Mouse (Mus musculus): Measurements from ENCODE around the gene Aif1. TPM values are rescaled to one million over a fixed set of nuclear protein-coding genes. Genes with fewer than 3 reads are reported as not detected.

Aif1 gene
- total and polyA plus RNA-seq, 3 experiments, result 7.0 to 14.7 (median 14.1) TPM

DNA sequence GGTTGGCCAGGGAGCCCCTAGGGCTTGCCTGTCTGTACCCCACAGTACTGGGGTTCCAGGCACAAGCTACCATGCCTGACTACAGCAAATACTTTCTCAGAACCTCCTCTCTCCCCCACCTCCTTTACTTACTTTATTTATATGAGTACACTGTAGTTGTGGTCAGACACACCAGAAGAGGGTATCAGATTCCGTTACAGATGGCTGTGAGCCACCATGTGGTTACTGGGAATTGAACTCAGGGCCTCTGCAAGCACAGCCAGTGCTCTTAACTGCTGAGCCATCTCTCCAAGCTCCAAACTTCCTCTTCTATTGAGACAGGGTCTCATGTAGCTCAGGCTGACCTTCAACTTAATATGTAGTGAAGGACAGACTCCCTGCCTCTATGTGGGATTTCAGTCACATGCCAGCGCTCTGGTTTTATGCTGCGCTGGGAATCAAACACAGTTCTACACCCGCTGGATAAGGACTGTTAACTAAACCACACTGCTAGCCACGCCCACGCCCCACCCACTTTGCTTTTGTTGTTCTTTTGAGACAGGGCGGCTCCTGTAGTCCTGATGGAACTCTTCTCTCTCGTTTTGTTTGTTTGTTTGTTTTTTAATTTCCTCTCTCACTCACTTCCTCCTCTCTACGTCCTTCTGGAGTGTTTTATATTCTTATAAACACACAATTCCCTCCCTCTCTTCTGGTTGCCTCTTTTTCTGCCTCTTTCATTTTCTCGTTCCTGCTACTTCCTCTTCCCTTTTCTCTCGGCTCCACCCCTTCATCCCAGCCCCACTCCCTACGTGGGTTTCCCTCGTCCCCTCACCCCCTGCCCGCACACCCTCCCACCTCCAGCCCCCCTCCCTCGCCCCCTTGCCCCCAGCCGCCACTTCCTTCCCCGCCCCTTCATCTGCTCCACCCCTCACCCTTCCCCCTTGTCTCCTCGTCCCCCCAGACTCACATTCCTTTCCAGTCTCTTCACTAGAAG, 10.1 kb upstream of the Aif1 start (continued):
- TF ChIP-seq IRF4 (IDR thresholded peaks at IDR 0.05; ENCODE audit: low read depth, low read length), result no peak; the same call in 1 of the 2 replicates
- TF ChIP-seq RAD21 (IDR thresholded peaks at IDR 0.05; ENCODE audit: low read depth, low read length), result no peak
- no peak for TF ChIP-seq SMC3 (IDR thresholded peaks at IDR 0.05; ENCODE audit: low read depth, low read length)
- TF ChIP-seq JUND (conservative IDR thresholded peaks at IDR 0.05; ENCODE audit: low read depth, low read length), result no peak
- TF ChIP-seq MAZ (IDR thresholded peaks at IDR 0.05; ENCODE audit: low read depth, low read length), result no peak
- TF ChIP-seq GABPA (IDR thresholded peaks at IDR 0.05; ENCODE audit: insufficient replicate concordance, low read depth, low read length), result no peak

GRCm38 (mm10) chr17:35180093-35180492, 4.2 kb upstream of the Aif1 start:
- Histone ChIP-seq H3K4me1 (ENCODE audit: control insufficient read depth in 1 of 2, insufficient read depth in 2 of 2) (peaks cover 11 to 43% of the 10 kb centered on the region in 2 experiments), H3K27ac (ENCODE audit: insufficient read depth, low read depth) (no peak overlapping the region), H3K9me3 (replicated peaks; ENCODE audit: low read length) (no peaks in the 10 kb centered on the region), H3K79me2 (replicated peaks; ENCODE audit: control insufficient read depth, extremely low read depth, insufficient read depth, poor library complexity, severe bottlenecking) (no peaks in the 10 kb centered on the region), H3K27me3 (replicated peaks) (no peaks in the 10 kb centered on the region), H3K4me3 (replicated peaks in 1 of 3; ENCODE audit: low read depth in 2 of 3, low read length in 2 of 3, poor library complexity in 1 of 3) (no peak overlapping the region), H3K36me3 (replicated peaks in 1 of 2; ENCODE audit: control insufficient read depth in 1 of 2, insufficient read depth in 1 of 2, low read length in 1 of 2) (peaks cover 0 to 11% of the 10 kb centered on the region in 2 experiments), H3K4me2 (ENCODE audit: insufficient read depth, low read depth, poor library complexity, severe bottlenecking) (no peak overlapping the region), H3K9ac (ENCODE audit: insufficient read depth, low read depth) (no peak overlapping the region)
- TF ChIP-seq IRF4 (IDR thresholded peaks at IDR 0.05; ENCODE audit: low read depth, low read length), result no peak
- TF ChIP-seq SMC3 (IDR thresholded peaks at IDR 0.05; ENCODE audit: low read depth, low read length), result no peak
- no peak for TF ChIP-seq PAX5 (IDR thresholded peaks at IDR 0.05; ENCODE audit: low read length)
- no peak for TF ChIP-seq TBP (conservative IDR thresholded peaks at IDR 0.05; ENCODE audit: low read depth, low read length)
- TF ChIP-seq JUND (conservative IDR thresholded peaks at IDR 0.05; ENCODE audit: low read depth, low read length), result no peak
- TF ChIP-seq ELF1 (IDR thresholded peaks at IDR 0.05; ENCODE audit: low read depth, low read length), result no peak
- no peak for TF ChIP-seq NRF1 (IDR thresholded peaks at IDR 0.05; ENCODE audit: low read depth, low read length)
- no peak for TF ChIP-seq GABPA (IDR thresholded peaks at IDR 0.05; ENCODE audit: insufficient replicate concordance, low read depth, low read length)
- TF ChIP-seq USF2 (conservative IDR thresholded peaks at IDR 0.05; ENCODE audit: low read depth, low read length), result no peak
- TF ChIP-seq ZNF384 (IDR thresholded peaks at IDR 0.05; ENCODE audit: low read depth, low read length), result no peak
- TF ChIP-seq CTCF (conservative IDR thresholded peaks at IDR 0.05 in 1 of 2, IDR thresholded peaks at IDR 0.05 in 1 of 2; ENCODE audit: low read depth in 2 of 2, low read length in 2 of 2), result no peak
- TF ChIP-seq POLR2AphosphoS2 (IDR thresholded peaks at IDR 0.05; ENCODE audit: low read depth, low read length), result no peak
- TF ChIP-seq MXI1 (IDR thresholded peaks at IDR 0.05; ENCODE audit: low read depth, low read length), result no peak
- TF ChIP-seq JUN (IDR thresholded peaks at IDR 0.05; ENCODE audit: insufficient read depth, low read depth, low read length), result no peak
- TF ChIP-seq E2F4 (IDR thresholded peaks at IDR 0.05; ENCODE audit: insufficient replicate concordance, low read depth, low read length), result no peak
- TF ChIP-seq KAT2A (IDR thresholded peaks at IDR 0.05; ENCODE audit: insufficient replicate concordance, low read length), result no peak
- TF ChIP-seq TCF12 (IDR thresholded peaks at IDR 0.05; ENCODE audit: low read depth, low read length), result no peak
- TF ChIP-seq HCFC1 (IDR thresholded peaks at IDR 0.05; ENCODE audit: low read depth, low read length), result no peak
- no peak for TF ChIP-seq RAD21 (IDR thresholded peaks at IDR 0.05; ENCODE audit: low read depth, low read length)
- in situ Hi-C loops (cut with MboI; ENCODE audit: low pct_ligation_motif_present, low pct_unique_long_range_greater_than_20kb, low sequenced_read_pairs) (no loop called here), dilution Hi-C loops (cut with MboI; ENCODE audit: extremely low pct_ligation_motif_present, extremely low pct_unique_long_range_greater_than_20kb, low sequenced_read_pairs) (no loop called here)
- DNase-seq (ENCODE audit: extremely low read depth), result no peak

Measured in CH12.LX (cell line).